Mouse (Mus musculus): ENCODE measurements at regions not wholly inside any gene's neighbourhood (a gene's known extent, or its start where the extent isn't known, plus 50 kb on each side); places are given as distances from the start of the nearest gene placed in this dataset.
"Not testable (repeated sequence)": the region's sequence is repeated elsewhere in the genome, so short reads cannot be mapped to it uniquely, and the experiment has no call there.

DNA sequence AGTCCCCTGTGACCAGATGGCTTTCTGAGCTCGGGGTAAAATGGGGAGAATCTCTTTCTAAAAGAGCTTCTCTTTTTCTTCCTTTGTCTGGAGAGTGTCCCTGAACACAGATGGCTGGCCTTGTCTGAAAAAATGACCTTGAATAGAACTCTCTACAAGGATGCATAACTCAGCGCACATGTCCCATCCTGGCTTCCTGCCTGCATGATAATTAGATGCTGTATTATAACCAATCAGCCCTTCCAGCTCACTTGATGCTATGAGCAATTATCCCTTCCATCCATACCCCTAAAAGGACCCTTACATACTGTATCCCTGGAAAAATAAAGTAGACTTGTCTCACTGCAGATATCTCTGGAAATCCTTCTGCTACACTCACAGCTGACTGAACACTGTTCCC, 199.7 kb upstream of the Slc7a11 start:
- CTCF ChIA-PET, result no interaction called here

DNA sequence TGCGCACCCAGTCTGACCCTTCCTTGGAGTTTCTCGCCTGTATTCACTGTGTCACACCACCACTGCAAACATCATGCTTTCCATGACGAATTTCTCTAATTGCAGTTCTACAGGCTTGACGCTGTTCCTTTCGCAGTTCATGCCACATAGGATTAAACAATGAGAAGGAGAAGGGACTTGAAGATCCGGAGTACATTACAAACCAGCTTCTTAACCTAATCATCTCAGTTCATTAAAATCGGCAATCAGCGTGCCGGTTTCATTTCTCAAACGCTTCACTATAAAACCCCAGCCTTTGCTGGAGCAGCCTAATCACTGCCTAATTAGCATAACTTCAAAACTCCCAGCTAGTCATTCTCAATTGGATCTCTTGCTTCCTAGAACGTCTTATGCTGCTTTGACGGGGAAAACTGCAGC, 196.5 kb upstream of the Slc7a11 start:
- CTCF ChIA-PET, result no interaction called here

DNA sequence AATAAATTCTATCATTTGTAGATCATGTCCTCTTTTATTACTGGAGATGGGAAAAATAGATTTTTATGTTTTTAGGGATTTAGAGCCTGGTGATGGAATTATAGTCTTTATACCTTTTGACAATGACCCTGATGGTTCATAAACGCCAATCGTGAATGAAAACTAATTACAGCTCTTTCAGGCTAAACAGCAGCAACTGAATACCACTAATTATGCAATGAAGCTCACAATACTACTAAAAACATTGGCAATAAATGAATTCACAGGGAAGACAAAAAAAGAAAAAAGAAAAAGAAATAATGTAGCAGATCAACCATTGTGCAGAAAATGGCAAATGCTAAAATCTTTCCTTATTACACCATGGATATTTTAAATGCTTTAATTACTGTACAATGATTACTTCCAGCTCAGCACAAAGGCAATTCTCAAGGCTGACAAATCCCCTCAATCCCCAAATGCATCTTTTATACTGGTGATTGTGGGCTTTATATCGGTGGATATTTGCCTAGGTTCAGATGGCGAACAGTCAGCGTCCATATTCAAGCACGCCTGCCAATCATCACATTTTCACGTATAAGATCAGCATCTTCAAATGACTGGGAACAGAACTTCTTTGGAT, 191.2 kb upstream of the Slc7a11 start:
- CTCF ChIA-PET, result no interaction called here

DNA sequence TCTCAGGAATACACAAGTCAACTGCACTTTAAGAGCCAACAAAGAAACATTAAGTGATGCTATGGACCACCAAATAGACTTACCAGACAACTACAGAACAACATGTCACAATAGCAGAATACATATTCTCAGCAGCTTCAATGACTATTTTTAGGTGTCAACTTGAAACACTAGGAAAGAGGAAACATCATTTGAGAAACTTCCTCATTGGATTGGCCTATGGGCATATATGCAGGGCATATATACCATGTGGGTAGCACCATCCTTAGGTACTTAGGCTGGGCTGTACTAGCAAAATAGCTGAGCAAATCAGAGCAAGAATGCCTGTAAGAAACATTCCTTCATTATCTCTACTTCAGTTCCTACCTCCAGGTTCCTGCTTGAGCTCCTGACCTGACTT, 187.9 kb upstream of the Slc7a11 start:
- CTCF ChIA-PET, result no interaction called here

DNA sequence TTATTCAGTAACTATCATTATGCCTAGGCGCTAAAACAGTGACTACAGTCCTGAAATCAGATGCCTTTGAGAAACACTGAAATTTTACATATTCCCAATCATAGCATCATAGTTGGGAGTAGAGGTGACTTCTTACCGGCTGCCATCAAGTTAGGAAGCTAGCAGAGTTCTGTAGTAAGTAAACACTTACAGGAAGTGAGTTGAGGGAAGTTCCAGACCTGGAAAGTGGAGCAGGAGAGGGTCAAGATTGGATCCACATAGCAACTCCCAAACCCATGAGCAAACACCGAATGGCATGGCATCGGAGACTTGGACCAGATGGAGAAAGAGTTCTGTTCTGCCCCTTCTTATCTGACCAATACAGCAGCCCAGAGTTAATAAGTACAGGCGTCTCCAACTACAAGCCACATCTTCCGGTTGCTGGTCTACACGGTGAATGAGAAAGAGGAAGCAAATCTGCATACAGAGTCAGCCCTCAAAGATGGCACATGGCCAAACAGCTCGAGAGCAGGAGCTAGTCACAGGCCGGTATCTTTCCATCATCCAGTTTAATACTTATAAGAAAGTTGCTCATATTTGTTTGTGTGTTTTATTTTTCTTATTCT, 184.8 kb upstream of the Slc7a11 start:
- CTCF ChIA-PET, result no interaction called here

DNA sequence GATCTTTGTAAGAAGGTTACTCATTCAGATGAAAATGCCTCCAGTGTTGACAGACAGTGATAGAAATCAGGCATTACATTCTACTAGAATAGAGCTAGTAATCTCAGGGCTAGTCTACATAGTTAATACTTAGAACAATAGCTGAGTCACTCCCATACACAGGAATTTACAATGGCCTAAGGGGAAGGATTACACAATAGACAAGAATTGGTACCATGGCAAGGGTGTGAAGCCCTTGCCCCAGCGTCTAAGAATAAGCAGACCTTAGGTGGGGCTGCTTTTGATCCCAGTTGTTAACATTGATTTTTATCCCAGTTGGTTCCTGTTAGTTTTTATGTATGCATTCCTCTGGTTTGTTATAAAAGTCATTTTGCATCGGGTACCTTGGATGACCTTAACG, 177.8 kb upstream of the Slc7a11 start:
- CTCF ChIA-PET, result not testable (repeated sequence)

DNA sequence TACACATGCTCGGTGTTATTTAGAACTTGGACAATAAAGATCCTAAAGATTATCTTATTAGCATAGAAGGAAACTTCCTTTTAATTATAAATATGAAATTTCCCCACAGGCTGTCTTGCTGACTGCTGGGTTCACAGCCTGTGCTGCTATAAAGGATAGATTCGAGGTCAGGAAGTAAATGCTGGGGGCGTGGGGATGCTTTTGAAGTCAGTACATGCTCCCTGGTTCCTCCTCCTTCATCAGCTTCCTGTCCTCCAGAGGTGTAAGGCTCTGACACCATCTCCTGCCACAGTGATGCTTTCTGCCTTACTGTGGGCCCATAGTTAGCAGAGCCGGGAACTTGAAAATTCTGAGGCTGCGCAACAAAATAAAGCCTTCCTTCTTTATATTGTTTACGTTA, 175.6 kb upstream of the Slc7a11 start:
- CTCF ChIA-PET, result no interaction called here

DNA sequence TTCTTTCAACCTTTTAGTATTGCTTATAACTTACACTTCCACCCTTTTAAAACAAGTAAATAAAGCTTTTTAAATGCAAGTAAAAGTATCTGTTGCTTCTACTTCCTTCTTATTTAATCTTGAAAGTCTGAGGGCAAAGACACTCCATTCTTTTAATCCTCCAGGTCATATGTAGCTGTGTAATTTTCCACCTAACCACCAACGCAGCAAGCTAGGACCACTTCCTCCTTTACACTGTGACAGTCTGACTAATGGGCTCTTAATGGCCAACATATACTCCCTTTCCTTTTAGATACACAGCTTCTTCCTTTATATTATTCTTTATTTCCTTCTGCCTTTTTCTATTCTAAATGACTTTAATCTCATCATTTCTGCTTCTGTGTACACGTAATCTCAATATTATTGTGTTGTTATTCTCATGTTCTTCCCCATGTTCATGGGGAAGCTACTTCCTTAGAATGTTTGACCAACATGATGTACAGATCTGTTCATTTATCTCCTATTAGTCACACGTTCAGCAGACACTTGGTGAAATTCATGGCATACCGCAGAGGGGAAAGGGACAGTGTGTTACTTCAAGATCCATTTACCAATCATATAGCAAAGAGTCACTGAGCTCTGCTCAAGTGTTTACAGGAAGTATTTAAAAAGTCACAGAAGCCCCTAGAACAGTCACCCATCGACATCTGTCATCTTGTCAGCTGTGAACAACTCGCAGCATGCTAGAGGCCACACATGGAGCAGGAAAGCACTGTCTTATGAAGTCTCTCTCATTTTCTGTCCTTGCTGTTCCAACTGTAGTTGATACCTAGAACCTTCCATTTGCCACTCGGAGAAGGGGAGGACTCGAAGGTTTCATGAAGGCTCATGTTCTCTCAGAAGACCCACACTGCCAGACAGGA, 172.2 kb upstream of the Slc7a11 start:
- CTCF ChIA-PET, result no interaction called here

DNA sequence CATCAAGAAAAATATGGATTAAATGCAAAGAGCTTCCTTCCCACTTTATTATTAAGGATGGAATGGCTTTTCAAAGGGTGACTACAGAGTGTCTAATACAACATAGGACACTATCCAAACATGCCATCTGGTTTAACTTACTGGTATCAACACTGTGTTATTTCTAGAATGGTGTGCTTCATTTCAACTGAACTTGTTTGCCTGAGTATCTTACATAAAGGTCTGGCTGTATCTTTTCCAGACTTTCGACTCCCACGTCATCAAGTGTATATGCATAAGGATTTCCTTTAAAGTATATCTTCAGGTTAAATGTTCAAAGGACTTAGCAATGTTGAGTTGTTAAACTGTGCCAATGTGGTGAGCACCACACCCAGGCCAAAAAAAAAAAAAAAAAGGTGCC, 169.6 kb upstream of the Slc7a11 start:
- CTCF ChIA-PET, result no interaction called here

DNA sequence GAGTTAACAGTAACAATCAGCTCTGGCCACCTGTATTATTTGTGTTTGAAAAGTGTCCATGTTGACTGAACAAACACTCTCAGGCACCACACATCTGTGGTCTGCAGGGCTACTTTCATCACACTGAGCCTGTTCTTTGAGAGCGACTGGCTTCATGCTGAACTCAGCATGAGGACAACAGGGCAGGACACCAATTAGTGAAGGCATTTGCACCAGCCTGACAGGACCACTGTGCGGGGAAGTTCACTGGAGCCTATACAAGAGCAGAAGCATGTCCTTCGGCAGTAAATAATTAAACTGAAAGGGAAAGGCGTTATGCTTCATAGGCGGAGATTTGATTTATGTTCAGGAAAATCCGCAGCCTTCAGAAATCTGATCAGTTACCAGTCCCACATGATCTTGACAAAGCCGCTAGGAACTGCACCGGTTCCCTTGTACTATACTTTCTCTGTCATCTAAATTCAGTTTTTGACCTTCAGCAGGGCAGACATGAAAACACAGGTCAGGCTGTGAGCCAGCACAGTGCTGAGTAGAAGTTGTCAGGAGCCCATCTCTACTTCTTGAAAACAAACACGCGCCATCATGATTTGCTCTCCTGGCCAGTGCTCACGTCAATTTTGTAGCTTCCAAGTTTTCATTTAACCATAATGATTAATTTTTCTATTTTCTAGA, 166.1 kb upstream of the Slc7a11 start:
- CTCF ChIA-PET, result no interaction called here

DNA sequence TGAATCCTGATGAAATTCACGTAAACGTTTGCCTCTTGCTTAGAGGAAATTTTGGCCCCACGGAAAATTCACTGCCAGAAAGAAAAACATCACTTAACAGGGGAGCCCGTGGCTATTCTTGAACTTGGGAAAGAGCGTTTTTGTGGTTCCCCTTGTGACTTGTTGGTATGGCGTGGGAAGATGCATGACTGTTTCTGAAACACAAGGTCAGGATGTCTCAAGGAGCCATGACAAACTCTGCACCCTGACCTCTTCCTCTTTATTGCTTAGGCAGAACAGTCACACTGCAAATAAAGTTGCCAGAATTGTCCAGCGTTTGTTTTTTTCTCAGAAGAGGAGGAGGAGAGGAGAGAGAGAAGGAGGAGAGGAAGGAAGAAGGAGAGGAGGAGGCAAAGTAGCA, 164.3 kb upstream of the Slc7a11 start:
- CTCF ChIA-PET, result no interaction called here

DNA sequence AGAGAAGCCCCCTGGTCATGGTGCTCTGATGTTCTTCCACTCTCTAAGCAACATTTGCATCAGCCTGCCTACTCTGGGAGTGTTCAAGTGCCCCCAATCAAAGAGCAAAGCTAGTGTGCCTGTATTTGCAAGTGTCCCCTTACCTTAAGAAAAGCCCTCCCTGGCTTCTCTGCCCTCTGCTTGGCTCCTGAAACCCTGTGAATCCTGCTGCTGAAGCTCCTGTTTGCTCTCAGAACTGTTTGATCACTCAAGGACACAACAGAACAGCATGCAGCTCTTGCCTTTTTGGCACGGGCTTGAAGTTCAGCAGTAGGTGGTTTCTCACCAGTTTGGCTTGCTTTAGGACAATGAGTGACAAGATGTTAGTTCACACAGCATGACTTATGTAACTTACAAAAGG, 163.6 kb upstream of the Slc7a11 start:
- CTCF ChIA-PET, result no interaction called here

DNA sequence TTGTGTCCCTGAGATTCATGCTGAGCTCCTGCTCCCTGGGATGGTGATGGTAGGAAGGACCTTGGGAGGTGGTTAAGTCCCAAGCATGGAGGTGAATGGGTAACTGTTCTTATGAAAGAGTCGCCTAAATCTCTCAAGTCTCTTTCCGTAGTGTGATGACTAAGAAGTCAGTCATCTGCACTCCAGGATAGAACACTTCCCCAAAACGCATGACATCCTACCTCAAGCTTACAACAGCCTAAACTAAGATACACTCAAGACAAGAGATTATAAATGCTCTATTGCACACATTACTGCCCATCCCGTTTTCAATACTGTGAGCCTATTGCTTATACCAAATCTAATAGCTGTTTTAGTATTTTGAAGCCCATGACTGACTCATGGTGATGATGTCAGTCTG, 162.3 kb upstream of the Slc7a11 start:
- CTCF ChIA-PET, result no interaction called here

DNA sequence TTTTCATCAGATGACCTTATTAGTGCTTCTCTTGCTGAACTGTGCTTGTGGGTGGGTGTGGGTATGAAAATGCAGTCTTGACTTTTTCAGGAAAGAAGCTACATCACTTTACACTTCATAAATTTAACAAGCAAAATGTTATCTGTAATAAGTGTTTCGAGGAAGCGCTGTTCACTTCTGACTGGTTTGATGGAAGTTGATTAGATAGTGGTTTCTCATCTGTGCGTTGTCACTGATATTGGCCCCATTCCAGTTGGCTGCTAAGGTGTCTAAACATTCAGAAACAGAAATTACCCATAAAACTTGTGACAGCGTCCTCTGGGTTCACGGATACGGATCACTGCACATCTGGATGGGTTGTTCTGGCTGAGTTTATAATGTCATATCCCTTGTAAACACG, 159.8 kb upstream of the Slc7a11 start:
- CTCF ChIA-PET, result no interaction called here

DNA sequence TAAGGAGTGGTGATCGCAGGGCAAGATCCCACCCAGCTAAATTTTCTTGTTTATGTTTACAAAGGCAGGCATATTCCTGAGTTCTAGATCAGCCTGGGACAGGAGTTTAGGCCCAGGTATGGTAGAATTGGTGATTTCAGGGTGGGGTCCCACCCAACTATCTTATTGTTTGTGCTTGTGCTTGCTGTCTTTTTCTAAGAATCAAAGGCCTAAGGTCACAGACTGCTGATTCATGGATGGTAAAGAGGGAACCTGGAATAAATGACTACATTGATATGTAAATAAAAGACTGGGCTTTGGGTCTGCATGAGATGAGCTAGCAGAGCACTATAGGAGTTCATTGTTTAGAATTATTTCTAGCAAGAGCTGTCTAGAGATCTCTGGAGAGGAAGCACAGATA, 152.3 kb upstream of the Slc7a11 start:
- CTCF ChIA-PET, result no interaction called here

DNA sequence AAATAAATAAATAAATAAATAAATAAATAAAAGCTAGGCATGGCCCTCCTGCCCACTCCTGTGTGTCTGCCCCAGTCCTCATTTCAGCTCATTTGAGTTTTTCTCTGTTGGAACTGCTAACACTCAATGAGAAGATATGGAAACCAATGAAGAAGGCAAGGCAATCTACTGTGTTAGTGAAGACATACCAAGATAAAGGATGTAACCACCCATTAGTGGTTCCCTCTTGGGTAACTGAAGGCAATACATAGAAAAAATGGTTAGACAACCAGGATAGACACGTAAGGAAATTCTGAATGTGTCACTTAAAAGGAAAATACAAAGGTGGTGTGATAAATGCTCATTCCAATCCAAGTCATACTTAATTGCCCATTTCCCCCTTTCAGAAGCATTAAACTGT, 140.9 kb upstream of the Slc7a11 start:
- CTCF ChIA-PET, result no interaction called here

DNA sequence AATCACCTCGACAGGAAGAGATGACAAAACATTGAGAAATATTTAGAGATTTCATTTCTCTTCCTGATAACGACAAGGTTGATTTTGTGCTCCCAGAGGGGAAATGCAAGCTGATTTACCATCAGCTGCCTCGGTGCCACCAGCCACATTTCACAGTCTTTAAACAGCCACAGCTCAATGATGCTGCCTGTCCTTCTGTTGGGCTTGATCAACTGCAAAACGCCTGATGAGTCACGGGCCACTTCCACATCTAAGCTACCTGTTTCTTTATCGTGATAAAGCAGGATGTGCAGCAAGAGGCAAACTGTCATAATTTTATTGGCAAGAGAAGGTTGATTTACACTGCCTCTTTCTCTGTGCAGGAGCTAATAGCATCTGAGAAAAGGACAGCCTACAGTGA, 140.1 kb upstream of the Slc7a11 start:
- CTCF ChIA-PET, result no interaction called here

DNA sequence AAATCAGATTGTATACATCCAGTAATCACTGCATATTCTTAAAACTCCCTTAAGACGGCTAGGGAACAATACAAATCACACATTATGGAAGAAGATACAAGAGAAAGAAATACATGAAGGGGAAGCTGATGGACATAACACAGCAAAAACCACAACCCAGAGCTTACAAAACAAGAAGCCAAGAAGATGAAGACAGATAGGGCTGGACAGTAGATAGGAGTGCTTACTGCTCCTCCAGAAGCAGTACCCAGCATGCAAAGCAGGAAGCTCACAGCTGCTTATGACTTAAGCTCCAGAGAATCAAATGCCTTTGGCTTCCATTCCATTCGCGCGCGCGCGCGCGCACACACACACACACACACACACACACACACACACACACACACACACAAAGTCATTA, 131.0 kb upstream of the Slc7a11 start:
- CTCF ChIA-PET, result no interaction called here

DNA sequence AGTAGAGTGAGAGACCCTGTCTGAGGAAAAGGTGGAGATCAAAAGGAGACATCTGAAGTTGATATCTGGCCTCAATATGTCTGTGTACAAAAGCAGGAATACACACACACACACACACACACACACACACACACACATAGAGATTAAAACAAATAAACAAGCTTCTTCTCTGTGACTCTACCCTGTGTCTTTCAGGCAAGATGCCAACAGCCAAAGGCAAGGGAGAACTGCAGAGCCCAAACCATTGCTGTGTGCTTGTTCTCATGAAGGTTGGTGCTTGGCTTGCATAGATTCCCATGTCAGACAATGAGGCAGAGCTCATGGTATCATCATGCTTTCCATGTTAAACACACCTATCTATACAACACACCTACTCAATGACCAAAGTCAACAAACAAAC, 126.6 kb upstream of the Slc7a11 start:
- CTCF ChIA-PET, result no interaction called here

DNA sequence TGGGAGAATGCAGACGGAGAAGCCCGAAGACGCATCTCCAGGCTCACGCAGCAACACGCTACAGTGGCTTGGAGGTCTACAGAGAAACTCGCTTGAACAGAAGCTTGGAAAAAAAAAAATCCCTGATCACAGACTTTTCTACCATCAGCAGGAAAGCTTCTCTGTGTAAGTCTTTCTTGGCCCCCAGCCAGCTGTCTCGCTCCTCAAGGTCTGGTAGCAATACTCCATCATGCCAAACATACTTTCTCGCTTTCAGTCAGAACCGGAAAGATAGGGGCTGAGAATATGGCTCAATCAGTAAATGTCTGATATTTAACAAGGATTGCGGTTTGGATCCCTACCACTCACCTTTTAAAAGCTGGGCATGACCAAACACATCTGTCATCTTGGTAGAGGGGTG, 126.2 kb upstream of the Slc7a11 start:
- CTCF ChIA-PET, result no interaction called here

DNA sequence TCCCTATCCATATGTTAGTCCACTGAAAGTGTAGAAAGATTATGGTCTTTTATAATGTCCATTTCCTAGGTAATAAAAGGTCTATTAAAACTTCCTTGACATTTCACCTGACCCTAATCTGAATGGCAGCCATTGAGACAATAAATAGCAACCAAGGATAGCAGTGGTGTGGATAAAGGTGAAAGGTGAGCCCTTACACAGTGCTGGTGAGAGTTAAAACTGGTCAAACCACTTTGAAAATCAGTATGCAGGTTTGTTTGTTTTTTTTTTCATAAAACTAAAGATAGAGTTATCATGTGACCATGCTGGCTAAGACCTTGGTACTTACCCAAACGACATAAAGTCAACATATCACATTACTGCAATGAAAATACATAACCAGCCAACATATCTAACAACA, 110.7 kb upstream of the Slc7a11 start:
- CTCF ChIA-PET, result no interaction called here

DNA sequence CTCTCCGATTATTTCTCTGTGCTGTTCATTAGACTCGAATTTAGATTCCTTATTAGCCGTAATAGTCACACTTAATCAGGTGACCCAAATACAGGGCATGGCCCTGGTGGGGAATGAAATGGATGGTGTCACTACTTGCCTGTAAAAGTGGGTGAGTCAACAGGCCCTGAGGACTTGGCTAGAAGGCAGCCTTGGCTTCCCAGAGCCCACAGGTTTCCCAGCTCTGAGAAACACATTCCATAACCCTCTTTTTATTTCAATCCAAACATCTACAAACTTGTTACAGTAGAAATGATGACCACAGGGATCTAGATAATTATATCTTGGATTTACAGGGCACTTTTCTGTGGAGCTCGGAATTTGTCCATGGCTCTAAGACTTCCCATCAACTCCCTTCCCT, 105.2 kb upstream of the Slc7a11 start:
- CTCF ChIA-PET, result no interaction called here

DNA sequence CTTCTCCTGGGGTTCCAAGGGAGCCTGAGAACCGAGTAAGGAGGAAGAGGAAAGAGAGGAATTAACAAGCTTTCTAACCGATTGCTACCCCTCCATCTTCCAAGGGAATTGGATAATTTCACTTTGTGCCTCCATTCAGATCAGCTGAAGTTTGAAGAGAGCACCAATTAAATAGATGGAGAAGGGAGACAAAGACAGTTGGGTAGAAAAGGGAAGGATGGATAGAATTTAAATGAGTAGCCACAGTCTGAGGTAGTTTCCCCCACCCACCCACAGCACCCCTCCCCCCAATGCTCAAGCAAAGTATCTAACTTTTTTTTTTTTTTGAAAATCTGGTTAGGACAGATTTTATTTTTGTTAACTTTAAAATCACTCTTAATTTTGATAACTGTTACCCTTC, 87.2 kb upstream of the Slc7a11 start:
- CTCF ChIA-PET, result no interaction called here
